Mouse (Mus musculus) forebrain, embryonic 16.5 days (tissue): Measurements from ENCODE around the gene Ppp4r4. TPM values are rescaled to one million over a fixed set of nuclear protein-coding genes. Genes with fewer than 3 reads are reported as not detected.

ENCODE experiments used
- ATAC-seq: fragments of 200-750 bp; cut with Nextera tagmentation; 2 replicates; pipeline ENCODE4 v1.8.0; 2017; ENCODE audit warnings: mild to moderate bottlenecking, moderate library complexity
- H3K27ac ChIP-seq: fragments of 300-500 bp; sonication (generic); 2 replicates; pipeline ENCODE4 v1.5.1; 2014; ENCODE audit warnings: low read length, control low read depth
- H3K27me3 ChIP-seq: fragments of 300-500 bp; sonication (generic); replicated peaks from 2 replicates; pipeline ENCODE4 v1.6.1; 2014; ENCODE audit warnings: low read length; ENCODE audit not compliant: control insufficient read depth, insufficient read depth
- H3K36me3 ChIP-seq: fragments of 300-500 bp; sonication (generic); 2 replicates; pipeline ENCODE4 v1.6.1; 2014; ENCODE audit not compliant: control insufficient read depth, insufficient read depth
- H3K4me1 ChIP-seq: fragments of 300-500 bp; sonication (generic); replicated peaks from 2 replicates; pipeline ENCODE4 v1.6.1; 2014; ENCODE audit warnings: low read length; ENCODE audit not compliant: control insufficient read depth, insufficient read depth
- H3K4me2 ChIP-seq: fragments of 300-500 bp; sonication (generic); 2 replicates; pipeline ENCODE4 v1.6.1; 2014; ENCODE audit warnings: mild to moderate bottlenecking, low read length, control low read depth
- H3K4me3 ChIP-seq: fragments of 300-500 bp; sonication (generic); replicated peaks from 2 replicates; pipeline ENCODE4 v1.5.1; 2014; ENCODE audit warnings: mild to moderate bottlenecking, low read length, control low read depth
- H3K9ac ChIP-seq: fragments of 300-500 bp; sonication (generic); replicated peaks from 2 replicates; pipeline ENCODE4 v1.6.1; 2014; ENCODE audit warnings: low read depth, low read length, control low read depth
- H3K9me3 ChIP-seq: fragments of 300-500 bp; sonication (generic); 2 replicates; pipeline ENCODE4 v1.6.1; 2016; ENCODE audit warnings: low read length; ENCODE audit not compliant: control insufficient read depth
- WGBS: fragments of 180-500 bp; shearing (Covaris S2); extraction: QIAGEN DNeasy Blood & Tissue Kit; methylation state at CpG from one replicate; pipeline ENCODE4 v1.1.7; 2014; 5-methylcytosine and 5-hydroxymethylcytosine counted together
- polyA plus RNA-seq: library from polyadenylated mRNA; unstranded; fragments of >200 nt; fragmentation: Nextera tagmentation; extraction: Ambion mirVana; gene quantifications from 2 replicates; pipeline ENCODE4 v1.2.1, GENCODE M21; 2015

Gene Ppp4r4
- polyA plus RNA-seq, 1 experiment from 2014 or later: 2.4 TPM

DNA sequence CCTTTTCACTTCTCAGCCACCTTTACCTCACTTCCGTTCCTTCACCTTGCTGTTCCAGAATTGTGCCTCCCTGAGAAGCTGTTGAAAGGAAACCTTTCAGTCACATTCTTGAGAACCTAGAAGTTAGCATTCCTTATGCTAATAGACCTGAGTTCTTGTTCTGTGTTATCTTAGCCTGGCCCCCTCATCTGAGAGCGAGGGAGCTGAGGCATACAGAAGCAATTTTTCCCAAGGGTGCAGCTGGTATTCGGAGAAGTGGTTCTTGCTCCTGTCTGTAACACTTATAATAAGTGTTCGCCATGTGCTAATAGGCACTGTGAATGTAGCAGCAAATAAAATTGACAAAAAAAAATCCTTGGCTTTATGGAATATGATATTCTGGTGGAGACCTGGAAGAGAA lies 16.4 kb upstream of the Ppp4r4 start:
- WGBS: 79% methylated on average over 4 of the region's 4 CpGs
- Histone ChIP-seq H3K9me3 (no peaks in the 10 kb centered on the region), H3K27me3 (0 out of 2 replicates have a peak, but pooled peaks cover 5% of the 10 kb centered on the region), H3K27ac (no peak overlapping the region), H3K36me3 (no peaks in the 10 kb centered on the region), H3K9ac (no peak overlapping the region), H3K4me3 (no peak overlapping the region), H3K4me1 (peaks cover 10% of the 10 kb centered on the region), H3K4me2 (no peak overlapping the region)
- no peak for ATAC-seq

DNA sequence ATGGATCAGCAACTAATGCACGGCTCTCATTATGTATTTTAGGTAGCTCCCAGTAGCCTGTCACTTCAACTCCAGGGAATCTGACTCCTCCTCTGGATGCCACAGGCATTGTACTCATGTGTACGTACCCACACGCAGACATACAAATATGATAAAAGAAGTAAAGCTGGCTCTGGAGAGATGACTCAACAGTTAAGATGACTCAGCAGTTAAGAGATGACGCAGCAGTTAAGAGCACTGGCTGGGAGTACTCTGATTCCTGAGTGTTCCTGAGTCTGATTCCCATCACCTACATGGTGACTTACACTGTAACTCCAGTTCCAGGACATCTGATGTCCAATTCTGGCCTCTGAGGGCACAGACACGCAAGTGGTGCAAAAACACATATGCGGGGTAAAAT lies 13.4 kb upstream of the Ppp4r4 start:
- WGBS: 90% methylated on average over 6 of the region's 6 CpGs
- Histone ChIP-seq H3K9me3 (no peaks in the 10 kb centered on the region), H3K9ac (no peak overlapping the region), H3K4me2 (no peak overlapping the region), H3K4me1 (peaks cover 4% of the 10 kb centered on the region), H3K4me3 (no peak overlapping the region), H3K36me3 (no peaks in the 10 kb centered on the region), H3K27me3 (0 out of 2 replicates have a peak, but pooled peaks cover 5% of the 10 kb centered on the region), H3K27ac (no peak overlapping the region)
- no peak for ATAC-seq

DNA sequence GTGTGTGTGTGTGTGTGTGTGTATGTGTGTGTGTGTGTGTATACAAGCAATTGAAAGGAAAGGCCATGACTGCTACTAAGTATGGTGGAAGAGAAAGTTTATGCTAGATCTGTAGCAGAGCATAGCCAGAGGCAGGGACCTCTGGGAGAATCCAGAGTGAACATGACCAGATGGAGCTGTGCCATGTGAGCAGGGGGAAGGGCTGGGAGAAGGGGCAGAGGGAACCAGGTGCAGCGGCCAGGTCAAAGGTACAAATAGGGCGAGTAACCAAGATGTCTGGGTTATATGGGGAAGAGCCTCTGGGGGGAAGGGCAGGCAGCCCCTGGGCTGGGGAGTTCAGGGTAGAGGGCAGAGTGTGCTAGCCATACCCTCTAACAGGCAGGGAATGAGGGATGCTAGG lies 1.5 kb upstream of the Ppp4r4 start:
- H3K4me3 ChIP-seq: no peak overlapping the region
- H3K27me3 ChIP-seq: no peaks in the 10 kb centered on the region
- no peak for ATAC-seq
- no peak overlapping the region for H3K9ac ChIP-seq
- H3K4me2 ChIP-seq: no peak overlapping the region
- no peak overlapping the region for H3K27ac ChIP-seq
- WGBS: 86% methylated on average over 2 of the region's 2 CpGs
- peaks cover 7% of the 10 kb centered on the region for H3K4me1 ChIP-seq
- no peaks in the 10 kb centered on the region for H3K36me3 ChIP-seq
- H3K9me3 ChIP-seq: no peaks in the 10 kb centered on the region

DNA sequence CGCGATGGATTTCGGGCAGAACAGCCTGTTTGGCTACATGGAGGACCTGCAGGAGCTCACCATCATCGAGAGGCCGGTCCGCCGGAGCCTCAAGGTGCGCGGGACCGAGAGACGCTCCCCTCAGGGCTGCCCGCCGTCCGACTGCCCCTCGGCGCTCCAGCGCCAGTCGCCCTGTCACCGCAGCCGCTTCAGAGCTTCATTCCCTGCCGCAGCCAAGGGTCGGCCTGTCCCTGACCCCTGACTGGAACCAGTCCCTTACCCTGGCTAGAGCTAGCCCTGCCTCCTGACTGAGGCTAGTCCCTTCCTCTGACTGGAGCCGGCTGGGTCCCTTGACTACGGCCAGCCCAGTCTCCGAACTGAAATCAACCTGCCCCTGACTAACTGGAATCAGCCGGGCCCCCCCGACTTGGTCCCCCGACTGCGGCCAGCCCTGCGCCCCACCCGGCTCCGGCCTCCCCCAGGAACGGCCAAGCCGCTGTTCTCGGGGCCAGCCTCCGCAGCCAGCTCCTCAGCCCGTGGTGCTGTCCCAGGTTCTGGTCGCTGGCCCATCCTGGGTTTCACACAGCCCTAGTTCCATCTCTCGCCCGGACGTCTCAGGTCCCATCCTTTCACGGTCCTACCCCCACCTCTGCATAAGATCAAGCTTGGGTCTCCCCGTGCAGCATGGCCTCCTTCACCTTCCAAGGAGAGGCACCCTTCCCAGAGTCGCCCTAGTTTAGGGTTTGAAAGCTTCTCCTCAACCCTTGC lies 739 bp downstream of the Ppp4r4 start:
- peak overlapping the region; percentile 81 for H3K4me3 ChIP-seq
- under 1% methylated on average over 44 of the region's 44 CpGs for WGBS

DNA sequence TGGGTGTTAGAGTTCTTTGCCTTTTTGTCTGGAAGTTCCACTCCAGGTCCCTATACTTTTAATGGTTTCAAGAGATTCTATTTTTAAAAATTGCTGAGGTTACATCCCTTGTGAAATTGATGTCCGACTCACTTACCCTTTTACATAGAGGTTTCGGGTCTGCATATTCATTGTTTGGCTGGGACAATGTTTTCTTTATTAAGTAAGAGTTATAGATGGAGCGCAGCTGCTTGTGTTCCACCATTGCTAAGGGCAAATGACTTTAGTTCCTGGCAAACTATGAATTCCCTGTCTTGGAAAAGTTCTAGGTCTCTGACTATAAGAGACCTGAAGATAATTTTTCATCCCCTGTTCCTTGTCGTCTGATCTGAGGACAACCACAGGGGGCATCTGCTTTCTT lies 8.3 kb downstream of the Ppp4r4 start:
- Histone ChIP-seq H3K9ac (no peak overlapping the region), H3K4me2 (no peak overlapping the region), H3K4me3 (no peak overlapping the region), H3K9me3 (no peaks in the 10 kb centered on the region), H3K27me3 (no peaks in the 10 kb centered on the region), H3K4me1 (no peaks in the 10 kb centered on the region), H3K36me3 (no peaks in the 10 kb centered on the region), H3K27ac (no peak overlapping the region)
- ATAC-seq: no peak
- 81% methylated on average over 4 of the region's 4 CpGs for WGBS

More for the DNA sequence above, 739 bp downstream of the Ppp4r4 start:
- no peaks in the 10 kb centered on the region for H3K36me3 ChIP-seq
- peak overlapping the region; percentile 96 for H3K4me2 ChIP-seq
- no peak overlapping the region for H3K27ac ChIP-seq
- H3K9me3 ChIP-seq: no peaks in the 10 kb centered on the region
- H3K27me3 ChIP-seq: no peaks in the 10 kb centered on the region
- ATAC-seq: peak; percentile 60; the same call in 1 of the 2 replicates
- peaks cover 7% of the 10 kb centered on the region for H3K4me1 ChIP-seq
- H3K9ac ChIP-seq: peak overlapping the region; percentile 84

DNA sequence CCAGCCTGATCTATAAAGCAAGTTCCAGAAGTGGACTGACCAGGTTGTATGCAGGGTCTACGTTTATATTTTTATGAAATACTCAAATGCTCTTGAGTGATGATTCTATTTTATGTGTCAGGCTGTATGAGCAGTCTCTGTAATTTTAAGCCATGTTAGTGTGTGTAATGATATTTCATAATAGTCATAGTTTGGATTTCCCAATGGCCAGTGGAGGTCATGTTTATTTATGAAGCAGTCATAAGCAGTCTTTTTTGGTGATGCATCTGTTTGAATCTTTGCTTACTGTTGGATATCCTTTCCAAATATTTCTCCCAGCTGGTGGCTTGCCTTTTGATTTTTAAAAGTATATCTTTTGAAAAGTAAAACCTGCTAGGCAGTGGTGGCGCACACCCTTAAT lies 11.3 kb downstream of the Ppp4r4 start:
- H3K4me1 ChIP-seq: no peaks in the 10 kb centered on the region
- no peaks in the 10 kb centered on the region for H3K36me3 ChIP-seq
- no peaks in the 10 kb centered on the region for H3K27me3 ChIP-seq
- ATAC-seq: no peak
- no peak overlapping the region for H3K4me2 ChIP-seq
- no peak overlapping the region for H3K4me3 ChIP-seq
- no peak overlapping the region for H3K27ac ChIP-seq
- no peak overlapping the region for H3K9ac ChIP-seq
- 88% methylated on average over 2 of the region's 2 CpGs for WGBS
- no peaks in the 10 kb centered on the region for H3K9me3 ChIP-seq

DNA sequence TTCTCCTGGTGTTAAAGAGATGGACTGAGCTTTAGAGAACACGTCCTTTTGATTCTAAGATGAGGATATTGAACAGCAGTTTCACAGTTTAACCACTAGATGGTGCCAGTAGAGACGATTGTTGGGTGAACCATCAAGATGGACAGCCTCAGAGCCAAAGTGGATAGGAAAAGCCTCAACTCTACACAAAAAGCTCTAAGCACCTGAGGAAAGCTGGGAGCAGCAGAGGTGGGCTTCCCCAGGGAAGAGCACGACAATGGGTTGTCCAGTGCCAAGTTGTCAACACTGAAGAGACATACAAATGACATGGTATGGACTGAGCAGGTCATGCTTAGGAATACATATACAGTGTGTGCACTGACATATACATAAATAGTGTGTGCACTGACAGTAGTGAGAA lies 12.1 kb downstream of the Ppp4r4 start:
- Histone ChIP-seq H3K36me3 (no peaks in the 10 kb centered on the region), H3K4me1 (no peaks in the 10 kb centered on the region), H3K27me3 (no peaks in the 10 kb centered on the region), H3K4me3 (no peak overlapping the region), H3K27ac (no peak overlapping the region), H3K9ac (no peak overlapping the region), H3K4me2 (no peak overlapping the region), H3K9me3 (no peaks in the 10 kb centered on the region)
- ATAC-seq: no peak
- WGBS: 4% methylated on average over 3 of the region's 3 CpGs

DNA sequence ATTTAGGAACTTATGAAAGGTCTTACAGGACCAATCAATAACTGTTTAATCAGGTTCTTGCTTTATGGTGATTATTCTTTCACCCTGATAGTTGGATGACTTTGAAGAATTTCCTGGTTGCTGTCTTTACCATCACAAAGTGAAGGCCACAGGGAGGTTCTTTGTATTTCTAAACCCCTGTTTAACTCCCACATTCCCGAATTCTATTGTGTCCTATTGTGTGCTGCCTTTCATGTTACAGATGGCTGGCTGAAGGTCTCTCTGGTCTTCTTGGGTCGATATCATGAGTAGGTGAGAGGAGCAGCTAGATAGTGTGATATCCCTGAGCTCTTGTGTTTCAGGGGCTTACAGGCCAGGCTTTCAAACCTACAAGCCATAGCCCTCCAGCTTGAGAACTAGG lies 15.4 kb downstream of the Ppp4r4 start:
- no peaks in the 10 kb centered on the region for H3K9me3 ChIP-seq
- H3K27ac ChIP-seq: no peak overlapping the region
- H3K4me3 ChIP-seq: no peak overlapping the region

DNA sequence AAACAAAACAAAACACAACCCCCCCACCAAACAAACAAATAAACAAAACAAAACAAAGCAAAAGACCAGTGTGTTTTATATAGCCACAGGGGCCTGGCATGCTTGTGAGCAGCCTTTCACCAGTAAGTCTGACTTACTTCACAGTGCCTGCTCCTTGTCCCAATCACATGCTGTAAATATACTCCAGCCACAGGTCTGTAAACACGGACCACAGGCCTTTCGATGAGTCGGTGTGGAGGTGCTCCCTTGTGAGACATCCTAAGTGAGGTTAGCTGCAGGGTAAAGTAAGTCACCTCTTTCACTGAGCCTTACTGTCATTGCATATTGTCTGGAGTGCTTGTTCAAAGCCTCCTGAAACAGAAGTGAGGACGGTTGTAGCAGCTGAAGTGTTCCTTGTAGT lies 16.4 kb downstream of the Ppp4r4 start:
- H3K4me2 ChIP-seq: no peak overlapping the region
- no peak overlapping the region for H3K4me3 ChIP-seq
- H3K9me3 ChIP-seq: no peaks in the 10 kb centered on the region
- H3K4me1 ChIP-seq: no peaks in the 10 kb centered on the region
- WGBS: 84% methylated on average over 4 of the region's 4 CpGs
- H3K27ac ChIP-seq: no peak overlapping the region
- ATAC-seq: no peak
- H3K27me3 ChIP-seq: no peaks in the 10 kb centered on the region
- H3K36me3 ChIP-seq: no peaks in the 10 kb centered on the region
- no peak overlapping the region for H3K9ac ChIP-seq

More for the DNA sequence above, 15.4 kb downstream of the Ppp4r4 start:
- no peak overlapping the region for H3K4me2 ChIP-seq
- H3K36me3 ChIP-seq: no peaks in the 10 kb centered on the region
- no peaks in the 10 kb centered on the region for H3K27me3 ChIP-seq
- WGBS: 28% methylated on average over 2 of the region's 2 CpGs
- no peak for ATAC-seq
- H3K4me1 ChIP-seq: no peaks in the 10 kb centered on the region
- no peak overlapping the region for H3K9ac ChIP-seq

DNA sequence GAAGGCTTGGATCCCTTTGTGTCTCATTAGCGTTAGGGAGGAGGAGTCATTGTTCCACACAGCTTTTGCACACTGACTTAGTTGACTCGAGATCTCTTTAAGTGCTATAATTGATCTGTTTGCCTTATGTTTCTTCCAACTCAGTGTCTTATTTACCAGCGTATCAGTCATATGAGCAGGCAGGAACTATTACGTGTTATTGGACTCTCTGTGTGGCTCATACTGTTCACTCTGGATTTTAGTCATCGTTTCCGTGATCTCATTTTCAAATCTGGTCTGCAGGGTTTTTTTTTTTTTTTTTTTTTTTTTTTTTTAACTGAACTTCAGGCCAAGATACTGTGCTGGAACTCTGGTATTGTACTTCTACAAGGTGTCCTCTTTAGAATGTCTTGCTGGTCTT lies 18.0 kb downstream of the Ppp4r4 start:
- no peak overlapping the region for H3K4me3 ChIP-seq
- H3K9me3 ChIP-seq: no peaks in the 10 kb centered on the region
- no peaks in the 10 kb centered on the region for H3K36me3 ChIP-seq
- H3K27ac ChIP-seq: no peak overlapping the region
- ATAC-seq: no peak
- 65% methylated on average over 6 of the region's 6 CpGs for WGBS
- H3K4me2 ChIP-seq: no peak overlapping the region
- no peaks in the 10 kb centered on the region for H3K27me3 ChIP-seq
- H3K9ac ChIP-seq: no peak overlapping the region
- H3K4me1 ChIP-seq: no peaks in the 10 kb centered on the region
